Mouse (Mus musculus) ES-Bruce4 (cell line): ENCODE data around the gene Tmem231. TPM values are rescaled to one million over a fixed set of nuclear protein-coding genes. Genes with fewer than 3 reads are reported as not detected.

Experiments used
- H3K27ac ChIP-seq: 2 replicates; pipeline ENCODE4 v1.5.1; 2012; ENCODE audit warnings: low read length, inconsistent platforms; ENCODE audit not compliant: insufficient read depth
- H3K27me3 ChIP-seq: 2 replicates; pipeline ENCODE4 v1.6.1; 2012; ENCODE audit warnings: mild to moderate bottlenecking, low read length, inconsistent platforms; ENCODE audit not compliant: control insufficient read depth, poor library complexity, insufficient read depth, severe bottlenecking
- H3K36me3 ChIP-seq: 2 replicates; pipeline ENCODE4 v1.6.1; 2012; ENCODE audit warnings: inconsistent platforms, mild to moderate bottlenecking, low read length, moderate library complexity; ENCODE audit not compliant: control insufficient read depth, poor library complexity, insufficient read depth, severe bottlenecking
- H3K4me1 ChIP-seq: one replicate; pipeline ENCODE4 v1.8.1; 2011; ENCODE audit warnings: low read length; ENCODE audit not compliant: control insufficient read depth, insufficient read depth
- H3K4me3 ChIP-seq: 2 replicates; pipeline ENCODE4 v1.5.1; 2011; ENCODE audit warnings: low read depth, mild to moderate bottlenecking, low read length
- H3K9ac ChIP-seq: 2 replicates; pipeline ENCODE4 v1.6.1; 2012; ENCODE audit warnings: low read depth, mild to moderate bottlenecking, inconsistent platforms; ENCODE audit not compliant: poor library complexity, severe bottlenecking
- H3K9me3 ChIP-seq: replicated peaks from 2 replicates; pipeline ENCODE4 v1.6.1; 2012; ENCODE audit warnings: mild to moderate bottlenecking, low read length, inconsistent platforms; ENCODE audit not compliant: control insufficient read depth, poor library complexity, insufficient read depth, severe bottlenecking
- CTCF ChIP-seq: IDR thresholded peaks from one replicate; pipeline ENCODE4 v1.8.1; 2011; ENCODE audit warnings: low read depth, low read length
- EP300 ChIP-seq: IDR thresholded peaks from 2 replicates; pipeline ENCODE4 v1.6.1; 2011; ENCODE audit warnings: low read depth, low read length; ENCODE audit not compliant: insufficient read depth
- POLR2A ChIP-seq: IDR thresholded peaks from one replicate; pipeline ENCODE4 v1.8.1; 2011; ENCODE audit warnings: low read length; ENCODE audit not compliant: insufficient read depth
- polyA plus RNA-seq: library from polyadenylated mRNA; stranded (reverse); fragments of >200 nt; gene quantifications from 2 replicates; pipeline ENCODE4 v1.2.4, GENCODE M21; 2011; ENCODE audit warnings: low read depth; ENCODE audit not compliant: missing spikeins, insufficient read depth, insufficient read length

Gene Tmem231
- polyA plus RNA-seq, 1 experiment, result 18.2 TPM

DNA sequence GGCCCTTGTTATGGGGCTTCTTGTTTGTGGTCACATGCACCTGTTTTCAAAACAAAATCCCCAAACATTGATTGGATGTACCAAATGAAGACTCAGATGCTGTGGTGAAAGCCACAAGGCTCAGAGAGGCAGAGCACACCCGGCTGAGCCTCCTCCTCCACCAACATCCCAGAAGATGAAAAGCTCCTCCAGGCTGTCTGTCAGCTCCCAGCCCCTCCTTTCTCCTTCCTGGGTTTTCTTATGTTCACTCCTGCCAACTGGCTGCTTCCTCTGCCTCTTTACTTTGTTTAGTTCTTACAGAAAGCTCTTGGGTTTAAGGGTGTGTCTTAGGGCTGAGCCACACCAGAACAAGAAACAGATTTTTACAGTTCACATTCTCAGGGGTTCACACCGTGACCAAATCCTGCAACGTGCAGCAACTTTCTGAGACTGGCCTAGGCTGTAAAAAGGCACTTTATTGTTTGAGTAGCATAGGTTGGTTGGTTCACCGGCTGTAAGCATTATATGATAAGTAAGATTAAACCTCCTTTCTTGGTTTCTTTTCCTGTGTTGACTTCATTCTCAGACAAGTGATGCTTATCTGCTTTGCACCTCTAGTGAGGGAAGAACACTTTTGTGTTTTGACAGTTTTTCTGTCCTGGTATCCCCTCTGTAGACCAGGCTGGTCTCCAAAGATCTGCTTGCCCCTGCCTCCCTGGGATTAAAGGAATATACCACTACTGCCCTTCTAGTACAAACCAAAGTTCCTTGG lies 21.3 kb upstream of the Tmem231 start:
- Histone ChIP-seq H3K4me1 (peaks cover 2% of the 10 kb centered on the region), H3K9ac (no peak overlapping the region), H3K27me3 (no peaks in the 10 kb centered on the region), H3K9me3 (no peaks in the 10 kb centered on the region), H3K27ac (no peak overlapping the region; the same call in 1 of the 2 replicates), H3K4me3 (no peak overlapping the region), H3K36me3 (peaks cover 54% of the 10 kb centered on the region)
- TF ChIP-seq CTCF (no peak), POLR2A (no peak), EP300 (no peak)

- H3K36me3 ChIP-seq, result peaks cover 54% of the 10 kb centered on the region
These were observed 18.3 kb upstream of the Tmem231 start for GRCm38 (mm10) chr8:111951936-111952335.

DNA sequence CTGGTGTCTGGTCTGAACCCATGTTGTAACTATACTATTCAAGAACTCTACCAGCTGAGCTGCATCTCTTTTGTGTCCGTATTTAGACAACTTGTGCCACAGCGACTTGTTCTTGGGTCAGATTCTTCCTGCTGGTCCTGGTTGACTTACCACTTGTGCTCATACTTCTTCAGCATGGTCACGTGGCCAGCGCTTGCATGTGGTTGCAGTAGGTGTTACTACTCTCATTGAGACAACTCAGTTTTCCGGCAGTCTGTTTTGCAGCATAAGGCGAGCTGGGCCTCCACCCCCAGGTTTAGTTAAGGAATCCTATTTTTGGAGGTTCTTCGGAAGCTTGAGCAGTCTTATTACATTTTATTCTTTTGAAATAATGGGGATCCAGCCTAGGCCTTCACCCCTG lies 17.6 kb upstream of the Tmem231 start:
- Histone ChIP-seq H3K36me3 (peaks cover 48% of the 10 kb centered on the region), H3K27me3 (no peaks in the 10 kb centered on the region), H3K27ac (no peak overlapping the region), H3K9ac (no peak overlapping the region), H3K4me3 (no peak overlapping the region), H3K4me1 (no peaks in the 10 kb centered on the region), H3K9me3 (no peaks in the 10 kb centered on the region)
- TF ChIP-seq CTCF (no peak), POLR2A (no peak), EP300 (no peak)

More at GRCm38 (mm10) chr8:111951936-111952335, 18.3 kb upstream of the Tmem231 start:
- TF ChIP-seq CTCF (no peak), EP300 (no peak), POLR2A (no peak)
- H3K4me1 ChIP-seq, result no peaks in the 10 kb centered on the region
- no peaks in the 10 kb centered on the region for H3K9me3 ChIP-seq
- no peak overlapping the region for H3K9ac ChIP-seq
- H3K27ac ChIP-seq, result no peak overlapping the region
- no peaks in the 10 kb centered on the region for H3K27me3 ChIP-seq
- no peak overlapping the region for H3K4me3 ChIP-seq

DNA sequence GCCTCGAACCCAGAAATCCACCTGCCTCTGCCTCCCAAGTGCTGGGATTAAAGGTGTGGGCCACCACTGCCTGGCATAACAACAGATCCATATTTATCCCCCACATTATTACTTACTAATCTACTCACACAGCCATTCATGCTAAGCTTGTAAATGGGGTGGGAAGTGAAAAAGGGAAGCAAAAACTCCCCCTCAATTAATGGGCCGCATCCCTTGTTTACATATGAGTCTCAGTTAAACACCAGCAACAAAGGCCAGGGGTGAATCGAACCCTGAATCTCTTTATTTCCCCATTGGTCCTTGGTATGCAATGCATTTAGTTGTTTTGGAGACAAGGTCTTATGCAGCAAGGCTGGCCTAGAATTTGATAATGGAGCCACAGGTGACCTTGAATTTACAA lies 17.2 kb upstream of the Tmem231 start:
- peaks cover 50% of the 10 kb centered on the region for H3K36me3 ChIP-seq
- TF ChIP-seq POLR2A (no peak), CTCF (no peak), EP300 (no peak)
- no peak overlapping the region for H3K27ac ChIP-seq
- H3K9ac ChIP-seq, result no peak overlapping the region
- no peaks in the 10 kb centered on the region for H3K4me1 ChIP-seq
- no peak overlapping the region for H3K4me3 ChIP-seq
- H3K9me3 ChIP-seq, result no peaks in the 10 kb centered on the region
- no peaks in the 10 kb centered on the region for H3K27me3 ChIP-seq

DNA sequence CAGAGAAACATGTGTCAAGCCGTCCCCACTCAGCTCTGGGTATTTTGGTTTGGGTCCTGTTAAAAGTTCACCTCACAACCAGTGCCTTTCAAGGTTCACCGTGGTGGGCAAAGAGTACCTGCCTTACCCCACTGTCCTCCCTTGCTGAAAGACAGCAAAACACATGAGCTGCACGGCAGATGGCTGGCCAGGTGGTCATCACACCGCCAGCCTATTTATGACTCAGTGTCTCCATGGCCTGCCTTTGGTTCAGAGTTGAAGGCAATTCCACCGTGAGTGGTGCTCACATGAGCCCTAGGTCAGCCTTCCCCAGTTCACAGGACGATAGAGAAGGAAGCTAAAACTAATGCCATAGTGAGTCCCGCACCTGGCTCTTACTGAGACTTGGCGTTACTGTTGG lies 14.3 kb upstream of the Tmem231 start:
- H3K9ac ChIP-seq, result no peak overlapping the region
- H3K27me3 ChIP-seq, result no peaks in the 10 kb centered on the region
- TF ChIP-seq EP300 (no peak), CTCF (no peak), POLR2A (no peak)
- no peaks in the 10 kb centered on the region for H3K4me1 ChIP-seq
- H3K9me3 ChIP-seq, result no peaks in the 10 kb centered on the region
- no peak overlapping the region for H3K27ac ChIP-seq
- H3K4me3 ChIP-seq, result no peak overlapping the region
- peaks cover 37% of the 10 kb centered on the region for H3K36me3 ChIP-seq

GRCm38 (mm10) chr8:111947144-111947543 lies 13.5 kb upstream of the Tmem231 start:
- no peak overlapping the region for H3K9ac ChIP-seq
- H3K27me3 ChIP-seq, result no peaks in the 10 kb centered on the region
- H3K4me1 ChIP-seq, result no peaks in the 10 kb centered on the region
- 0 out of 2 replicates have a peak overlapping the region, but pooled peaks have one; percentile 1 for H3K27ac ChIP-seq
- peaks cover 34% of the 10 kb centered on the region for H3K36me3 ChIP-seq
- H3K4me3 ChIP-seq, result no peak overlapping the region
- no peaks in the 10 kb centered on the region for H3K9me3 ChIP-seq
- TF ChIP-seq CTCF, result no peak
- TF ChIP-seq POLR2A, result no peak
- no peak for TF ChIP-seq EP300
